Mouse (Mus musculus): ENCODE results near the gene Slc25a21. TPM values are rescaled to one million over a fixed set of nuclear protein-coding genes. Genes with fewer than 3 reads are reported as not detected.
"Not testable (repeated sequence)": the region's sequence is repeated elsewhere in the genome, so short reads cannot be mapped to it uniquely, and the experiment has no call there.

Slc25a21 gene
- polyA plus RNA-seq, 1 experiment from 2014 or later, result 1.9 TPM

- H3K27me3 ChIP-seq (ENCODE audit: control insufficient read depth, insufficient read depth, low read length); DNase-seq (ENCODE audit: low spot score); H3K9ac ChIP-seq (ENCODE audit: low read length); H3K9me3 ChIP-seq (ENCODE audit: control insufficient read depth, low read length); H3K4me2 ChIP-seq (ENCODE audit: low read depth); H3K4me3 ChIP-seq (ENCODE audit: low read depth, low read length); H3K4me1 ChIP-seq (ENCODE audit: control insufficient read depth, insufficient read depth, low read length); H3K27ac ChIP-seq (ENCODE audit: low read depth, low read length); H3K36me3 ChIP-seq (ENCODE audit: control insufficient read depth, insufficient read depth, low read length): not testable (repeated sequence)
- WGBS, result 73% methylated on average over 5 of the region's 5 CpGs
- 0 out of 2 replicates have a peak, but pooled peaks have one; percentile 25 for ATAC-seq (ENCODE audit: insufficient read depth, low FRiP score, low TSS enrichment)
Measured at GRCm38 (mm10) chr12:57212463-57212862, 15.2 kb upstream of the Slc25a21 start.

GRCm38 (mm10) chr12:57211353-57212311 is 14.4 kb upstream of the Slc25a21 start:
- Histone ChIP-seq H3K4me1 (ENCODE audit: control insufficient read depth, insufficient read depth, low read length) (no peaks in the 10 kb centered on the region), H3K9me3 (ENCODE audit: control insufficient read depth, low read length) (no peaks in the 10 kb centered on the region), H3K27me3 (ENCODE audit: control insufficient read depth, insufficient read depth, low read length) (no peaks in the 10 kb centered on the region), H3K36me3 (ENCODE audit: control insufficient read depth, insufficient read depth, low read length) (no peaks in the 10 kb centered on the region), H3K4me2 (ENCODE audit: low read depth) (peak overlapping the region; percentile 84), H3K27ac (ENCODE audit: low read depth, low read length) (no peak overlapping the region; the same call in 1 of the 2 replicates), H3K9ac (ENCODE audit: low read length) (peak overlapping the region; percentile 70), H3K4me3 (ENCODE audit: low read depth, low read length) (peak overlapping the region; percentile 46)
- DNase-seq (ENCODE audit: low spot score) (peak; percentile 57), ATAC-seq (ENCODE audit: insufficient read depth, low FRiP score, low TSS enrichment) (peak; percentile 76)
- 8% methylated on average over 30 of the region's 30 CpGs for WGBS

GRCm38 (mm10) chr12:57204276-57204851 is 7.1 kb upstream of the Slc25a21 start:
- DNase-seq (ENCODE audit: low spot score) (no peak), ATAC-seq (ENCODE audit: insufficient read depth, low FRiP score, low TSS enrichment) (no peak)
- no peaks in the 10 kb centered on the region for H3K4me1 ChIP-seq (ENCODE audit: control insufficient read depth, insufficient read depth, low read length)
- no peaks in the 10 kb centered on the region for H3K9me3 ChIP-seq (ENCODE audit: control insufficient read depth, low read length)
- H3K4me3 ChIP-seq (ENCODE audit: low read depth, low read length), result no peak overlapping the region
- 87% methylated on average over 4 of the region's 4 CpGs for WGBS
- H3K36me3 ChIP-seq (ENCODE audit: control insufficient read depth, insufficient read depth, low read length), result no peaks in the 10 kb centered on the region
- no peak overlapping the region for H3K27ac ChIP-seq (ENCODE audit: low read depth, low read length)
- H3K4me2 ChIP-seq (ENCODE audit: low read depth), result no peak overlapping the region
- H3K9ac ChIP-seq (ENCODE audit: low read length), result no peak overlapping the region
- H3K27me3 ChIP-seq (ENCODE audit: control insufficient read depth, insufficient read depth, low read length), result no peaks in the 10 kb centered on the region

- no peaks in the 10 kb centered on the region for H3K9me3 ChIP-seq (ENCODE audit: control insufficient read depth, low read length)
- no peaks in the 10 kb centered on the region for H3K4me1 ChIP-seq (ENCODE audit: control insufficient read depth, insufficient read depth, low read length)
- DNase-seq (ENCODE audit: low spot score) (no peak), ATAC-seq (ENCODE audit: insufficient read depth, low FRiP score, low TSS enrichment) (no peak)
- 91% methylated on average over 3 of the region's 3 CpGs for WGBS
- no peak overlapping the region for H3K9ac ChIP-seq (ENCODE audit: low read length)
- H3K36me3 ChIP-seq (ENCODE audit: control insufficient read depth, insufficient read depth, low read length), result no peaks in the 10 kb centered on the region
- H3K27ac ChIP-seq (ENCODE audit: low read depth, low read length), result no peak overlapping the region
- no peak overlapping the region for H3K4me3 ChIP-seq (ENCODE audit: low read depth, low read length)
- H3K4me2 ChIP-seq (ENCODE audit: low read depth), result no peak overlapping the region
- H3K27me3 ChIP-seq (ENCODE audit: control insufficient read depth, insufficient read depth, low read length), result no peaks in the 10 kb centered on the region
Measured at GRCm38 (mm10) chr12:57201901-57202300, 4.6 kb upstream of the Slc25a21 start.

GRCm38 (mm10) chr12:57199427-57199826 is 2.2 kb upstream of the Slc25a21 start:
- Histone ChIP-seq H3K27me3 (ENCODE audit: control insufficient read depth, insufficient read depth, low read length) (no peaks in the 10 kb centered on the region), H3K4me1 (ENCODE audit: control insufficient read depth, insufficient read depth, low read length) (no peaks in the 10 kb centered on the region), H3K9me3 (ENCODE audit: control insufficient read depth, low read length) (no peaks in the 10 kb centered on the region), H3K36me3 (ENCODE audit: control insufficient read depth, insufficient read depth, low read length) (no peaks in the 10 kb centered on the region), H3K4me3 (ENCODE audit: low read depth, low read length) (no peak overlapping the region), H3K9ac (ENCODE audit: low read length) (no peak overlapping the region), H3K27ac (ENCODE audit: low read depth, low read length) (no peak overlapping the region), H3K4me2 (ENCODE audit: low read depth) (no peak overlapping the region)
- ATAC-seq (ENCODE audit: insufficient read depth, low FRiP score, low TSS enrichment) (no peak), DNase-seq (ENCODE audit: low spot score) (no peak)
- 88% methylated on average over 2 of the region's 2 CpGs for WGBS

GRCm38 (mm10) chr12:57198269-57198668 is 997 bp upstream of the Slc25a21 start:
- Histone ChIP-seq H3K4me3 (ENCODE audit: low read depth, low read length) (no peak overlapping the region), H3K36me3 (ENCODE audit: control insufficient read depth, insufficient read depth, low read length) (no peaks in the 10 kb centered on the region), H3K9ac (ENCODE audit: low read length) (no peak overlapping the region), H3K9me3 (ENCODE audit: control insufficient read depth, low read length) (no peaks in the 10 kb centered on the region), H3K4me1 (ENCODE audit: control insufficient read depth, insufficient read depth, low read length) (no peaks in the 10 kb centered on the region), H3K27me3 (ENCODE audit: control insufficient read depth, insufficient read depth, low read length) (no peaks in the 10 kb centered on the region), H3K27ac (ENCODE audit: low read depth, low read length) (no peak overlapping the region), H3K4me2 (ENCODE audit: low read depth) (no peak overlapping the region)
- ATAC-seq (ENCODE audit: insufficient read depth, low FRiP score, low TSS enrichment) (no peak), DNase-seq (ENCODE audit: low spot score) (no peak)

GRCm38 (mm10) chr12:57196608-57197362 is 487 bp downstream of the Slc25a21 start:
- no peak overlapping the region for H3K27ac ChIP-seq (ENCODE audit: low read depth, low read length)
- peak overlapping the region; percentile 75 for H3K4me2 ChIP-seq (ENCODE audit: low read depth)
- ATAC-seq (ENCODE audit: insufficient read depth, low FRiP score, low TSS enrichment) (peak; percentile 49), DNase-seq (ENCODE audit: low spot score) (peak; percentile 55)
- under 1% methylated on average over 59 of the region's 59 CpGs for WGBS
- H3K9ac ChIP-seq (ENCODE audit: low read length), result peak overlapping the region; percentile 50
- no peaks in the 10 kb centered on the region for H3K27me3 ChIP-seq (ENCODE audit: control insufficient read depth, insufficient read depth, low read length)
- no peaks in the 10 kb centered on the region for H3K9me3 ChIP-seq (ENCODE audit: control insufficient read depth, low read length)
- no peaks in the 10 kb centered on the region for H3K36me3 ChIP-seq (ENCODE audit: control insufficient read depth, insufficient read depth, low read length)
- peak overlapping the region; percentile 51 for H3K4me3 ChIP-seq (ENCODE audit: low read depth, low read length)
- no peaks in the 10 kb centered on the region for H3K4me1 ChIP-seq (ENCODE audit: control insufficient read depth, insufficient read depth, low read length)

GRCm38 (mm10) chr12:57196286-57196607 is 1.0 kb downstream of the Slc25a21 start:
- DNase-seq (ENCODE audit: low spot score) (no peak), ATAC-seq (ENCODE audit: insufficient read depth, low FRiP score, low TSS enrichment) (no peak)
- H3K27me3 ChIP-seq (ENCODE audit: control insufficient read depth, insufficient read depth, low read length), result no peaks in the 10 kb centered on the region
- peak overlapping the region; percentile 51 for H3K4me3 ChIP-seq (ENCODE audit: low read depth, low read length)
- H3K9ac ChIP-seq (ENCODE audit: low read length), result peak overlapping the region; percentile 50
- peak overlapping the region; percentile 75 for H3K4me2 ChIP-seq (ENCODE audit: low read depth)
- 7% methylated on average over 8 of the region's 8 CpGs for WGBS
- H3K36me3 ChIP-seq (ENCODE audit: control insufficient read depth, insufficient read depth, low read length), result no peaks in the 10 kb centered on the region
- no peak overlapping the region for H3K27ac ChIP-seq (ENCODE audit: low read depth, low read length)
- no peaks in the 10 kb centered on the region for H3K4me1 ChIP-seq (ENCODE audit: control insufficient read depth, insufficient read depth, low read length)
- H3K9me3 ChIP-seq (ENCODE audit: control insufficient read depth, low read length), result no peaks in the 10 kb centered on the region

Data from neural tube, embryonic 11.5 days (tissue).